Mouse (Mus musculus) megakaryocyte, embryonic 14.5 days (primary cell): ENCODE results near the gene 5730455P16Rik.

Experiments used
- FLI1 ChIP-seq: IDR thresholded peaks from 2 replicates; pipeline ENCODE4 v1.6.1; 2012; ENCODE audit warnings: low read length, inconsistent platforms, mixed read lengths
- GATA1 ChIP-seq: IDR thresholded peaks from 3 replicates; pipeline ENCODE4 v1.6.1; 2012; ENCODE audit warnings: mixed read lengths, low read length, inconsistent platforms, borderline replicate concordance

DNA sequence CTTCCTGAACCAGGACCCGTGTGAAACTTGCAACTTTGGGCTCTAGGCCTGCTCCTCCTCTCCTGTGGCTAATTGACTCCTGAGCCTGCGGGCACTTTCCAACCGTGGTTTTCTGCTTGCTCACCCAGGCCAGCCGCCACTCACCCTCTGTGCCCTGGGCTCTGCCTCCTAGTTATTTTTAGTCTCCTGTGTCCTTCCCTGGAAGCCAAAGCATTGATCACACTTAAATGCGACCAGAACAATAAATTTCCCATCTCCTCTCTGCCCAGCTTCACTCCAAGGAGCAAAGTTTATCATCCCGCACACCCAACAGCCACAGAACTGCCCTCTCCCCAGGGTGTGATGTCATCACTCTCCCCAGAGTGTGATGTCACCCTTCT lies 41.5 kb downstream of the 5730455P16Rik start:
- no peak for TF ChIP-seq GATA1
- TF ChIP-seq FLI1 = no peak
